Mouse (Mus musculus) erythroblast, embryonic 14.5 days (primary cell): Measurements from ENCODE around the gene Lnp1. TPM values are rescaled to one million over a fixed set of nuclear protein-coding genes. Genes with fewer than 3 reads are reported as not detected.

Source experiments
- H3K27me3 ChIP-seq: 2 replicates; pipeline ENCODE4 v1.6.1; 2012; ENCODE audit warnings: inconsistent platforms; ENCODE audit not compliant: control insufficient read depth
- H3K36me3 ChIP-seq: 2 replicates; pipeline ENCODE4 v1.6.1; 2012; ENCODE audit warnings: mild to moderate bottlenecking, inconsistent platforms; ENCODE audit not compliant: control insufficient read depth
- H3K4me1 ChIP-seq: 2 replicates; pipeline ENCODE4 v1.6.1; 2012; ENCODE audit warnings: inconsistent platforms; ENCODE audit not compliant: control insufficient read depth
- H3K4me3 ChIP-seq: replicated peaks from 2 replicates; pipeline ENCODE3; 2012; ENCODE audit warnings: moderate library complexity, mild to moderate bottlenecking, inconsistent platforms
- H3K9me3 ChIP-seq: 2 replicates; pipeline ENCODE4 v1.6.1; 2012; ENCODE audit warnings: low read length, inconsistent platforms, mixed read lengths; ENCODE audit not compliant: control insufficient read depth
- GATA1 ChIP-seq: IDR thresholded peaks from 2 replicates; pipeline ENCODE4 v1.6.1; 2012; ENCODE audit warnings: low read length, inconsistent platforms, mixed read lengths
- TAL1 ChIP-seq: IDR thresholded peaks from 3 replicates; pipeline ENCODE4 v1.6.1; 2012; ENCODE audit warnings: low read length, inconsistent platforms, mixed read lengths
- polyA plus RNA-seq: library from polyadenylated mRNA; stranded (reverse); fragments of >175 nt; gene quantifications from 2 replicates; pipeline ENCODE4 v1.2.3, GENCODE M21; 2012

Lnp1 gene
- polyA plus RNA-seq, 1 experiment: not detected

DNA sequence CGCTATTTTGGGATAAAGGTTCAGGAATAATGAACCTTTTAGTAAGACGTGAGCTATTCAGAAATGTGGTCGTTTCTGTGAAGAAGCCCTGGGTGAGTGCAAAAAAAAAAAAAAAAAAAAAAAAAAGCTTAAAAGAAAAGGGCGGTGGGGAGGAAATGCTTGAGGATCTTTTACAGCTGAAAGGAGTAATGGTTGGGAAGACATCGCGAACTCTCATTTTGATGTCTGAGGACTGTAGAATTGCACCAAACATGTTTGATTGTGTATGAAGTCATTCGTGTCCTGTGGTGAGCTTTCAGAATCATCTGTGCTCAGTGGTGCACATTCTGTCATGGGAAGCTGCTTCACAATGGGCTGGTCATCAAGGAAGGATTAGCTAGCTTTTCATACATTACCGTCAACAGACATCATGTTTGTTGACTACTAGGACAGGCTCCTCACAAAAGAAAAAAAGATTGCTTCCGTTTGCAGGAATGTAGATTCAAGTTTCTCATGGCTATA is 41.2 kb downstream of the Lnp1 start:
- TF ChIP-seq TAL1 (no peak), GATA1 (no peak)
- Histone ChIP-seq H3K4me3 (peak overlapping the region; percentile 56), H3K4me1 (peaks cover 7% of the 10 kb centered on the region), H3K36me3 (no peaks in the 10 kb centered on the region), H3K27me3 (no peaks in the 10 kb centered on the region), H3K9me3 (no peaks in the 10 kb centered on the region)

DNA sequence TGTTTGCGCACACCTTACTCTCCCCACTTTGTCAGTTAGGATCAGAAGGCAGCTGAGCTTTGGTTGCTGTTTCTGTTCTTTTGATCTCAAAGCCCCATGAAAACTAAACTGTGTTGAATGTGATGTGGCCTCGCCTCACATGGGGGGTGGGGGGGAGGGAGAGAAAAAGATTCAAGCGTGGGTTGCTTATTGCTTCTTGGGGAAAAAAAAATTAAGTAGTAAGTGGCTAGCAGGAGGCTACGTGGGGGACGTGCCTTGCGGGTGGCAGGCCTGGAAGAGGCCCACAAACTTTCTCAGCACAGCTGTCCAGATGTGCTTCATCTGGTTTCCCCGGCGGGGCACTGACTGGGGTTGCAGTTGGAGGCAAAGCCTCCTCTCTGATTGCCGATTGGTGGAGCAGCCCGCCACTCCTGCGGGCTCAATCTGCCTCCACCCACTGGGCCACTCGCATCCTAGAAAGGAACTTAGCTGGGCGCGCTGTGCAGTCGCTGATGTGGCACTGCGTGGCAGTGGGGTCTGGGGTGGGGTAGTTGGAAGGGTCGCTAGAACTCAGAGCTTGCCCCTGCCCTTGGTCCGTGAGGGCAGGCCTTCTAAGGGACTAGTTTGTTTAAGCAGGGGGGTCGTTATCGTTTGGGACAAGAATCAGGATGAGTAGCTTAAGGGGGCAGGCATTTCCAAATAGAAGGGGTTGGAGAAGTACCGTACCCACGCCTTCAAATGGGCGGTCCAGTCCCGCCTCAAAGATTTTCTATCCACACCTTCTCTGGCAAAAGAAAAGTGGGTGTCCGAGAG is 41.8 kb downstream of the Lnp1 start, which contains the start of gene Tmem45a:
TSS of gene Tmem45a (minus strand) at position 343 of the 792 bp plus-strand sequence.
- H3K9me3 ChIP-seq: no peaks in the 10 kb centered on the region
- H3K27me3 ChIP-seq: no peaks in the 10 kb centered on the region
- peaks cover 7% of the 10 kb centered on the region for H3K4me1 ChIP-seq
- peak within 1 kb of the TSS; percentile 56 for H3K4me3 ChIP-seq
- no peaks in the 10 kb centered on the region for H3K36me3 ChIP-seq
- TF ChIP-seq GATA1: no peak
- no peak for TF ChIP-seq TAL1

DNA sequence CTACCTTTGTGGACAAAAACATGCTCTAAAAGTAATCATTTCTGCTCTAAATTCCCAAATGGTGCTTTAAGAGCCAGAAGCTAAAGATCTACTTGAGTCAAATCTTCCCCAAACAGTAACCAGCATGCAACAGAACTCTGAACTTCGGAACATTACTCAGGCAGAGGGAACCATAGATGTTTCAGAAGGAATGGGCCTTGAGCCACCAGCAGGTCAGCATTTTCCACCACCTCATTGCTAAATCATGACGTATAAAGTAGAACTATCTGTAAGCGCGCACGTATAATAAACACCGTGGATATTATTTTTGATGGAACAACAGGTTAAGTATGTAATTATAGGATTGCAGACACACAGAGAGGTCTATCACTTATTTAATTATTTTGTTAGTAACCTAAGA is 43.0 kb downstream of the Lnp1 start:
- H3K9me3 ChIP-seq: no peaks in the 10 kb centered on the region
- TF ChIP-seq TAL1 (no peak), GATA1 (no peak)
- no peaks in the 10 kb centered on the region for H3K27me3 ChIP-seq
- peaks cover 7% of the 10 kb centered on the region for H3K4me1 ChIP-seq
- no peak overlapping the region for H3K4me3 ChIP-seq
- H3K36me3 ChIP-seq: no peaks in the 10 kb centered on the region

DNA sequence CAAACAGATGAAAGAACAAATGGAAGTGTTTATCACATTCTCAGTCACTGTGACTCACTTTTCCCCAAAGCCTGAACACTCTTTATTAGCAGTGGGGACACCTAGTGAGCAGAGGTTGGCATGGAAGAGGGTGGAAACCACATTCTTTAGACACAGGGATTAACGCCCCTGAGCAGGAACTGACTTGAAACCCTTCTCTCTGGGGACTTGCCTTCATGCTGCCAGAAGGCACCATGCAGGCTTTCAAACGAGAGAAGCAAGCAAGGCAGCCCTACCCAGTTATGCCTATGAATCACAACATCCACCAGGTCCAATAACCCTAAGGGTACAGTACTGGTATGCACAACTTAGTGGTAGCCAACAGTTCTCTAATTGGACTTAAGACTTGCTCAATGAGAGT is 54.5 kb downstream of the Lnp1 start:
- TF ChIP-seq GATA1 (no peak), TAL1 (no peak)
- Histone ChIP-seq H3K9me3 (no peaks in the 10 kb centered on the region), H3K4me1 (peaks cover 3% of the 10 kb centered on the region; the same call in 1 of the 2 replicates), H3K36me3 (no peaks in the 10 kb centered on the region), H3K27me3 (no peaks in the 10 kb centered on the region), H3K4me3 (no peak overlapping the region)

DNA sequence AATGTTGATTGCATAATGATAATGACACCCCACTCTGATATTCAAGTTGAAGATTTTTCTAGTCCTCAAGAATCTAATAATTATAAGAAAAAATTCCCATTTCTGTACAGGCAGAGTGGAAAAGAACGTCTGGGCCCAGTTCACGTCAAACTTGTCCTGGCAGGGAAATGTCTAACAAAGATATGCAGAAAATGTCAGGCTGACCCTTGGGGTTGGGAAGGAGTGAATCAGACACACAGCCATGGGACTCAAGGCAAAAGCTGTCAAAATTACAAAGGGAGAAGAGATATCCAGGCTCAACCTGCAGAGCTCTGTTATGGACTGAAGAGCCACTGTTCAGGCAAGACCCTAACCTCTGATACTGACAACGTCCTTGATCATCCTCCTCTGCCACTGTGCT is 57.4 kb downstream of the Lnp1 start:
- Histone ChIP-seq H3K4me1 (peaks cover 3% of the 10 kb centered on the region; the same call in 1 of the 2 replicates), H3K9me3 (no peaks in the 10 kb centered on the region), H3K36me3 (no peaks in the 10 kb centered on the region), H3K4me3 (no peak overlapping the region), H3K27me3 (no peaks in the 10 kb centered on the region)
- TF ChIP-seq GATA1 (no peak), TAL1 (no peak)

DNA sequence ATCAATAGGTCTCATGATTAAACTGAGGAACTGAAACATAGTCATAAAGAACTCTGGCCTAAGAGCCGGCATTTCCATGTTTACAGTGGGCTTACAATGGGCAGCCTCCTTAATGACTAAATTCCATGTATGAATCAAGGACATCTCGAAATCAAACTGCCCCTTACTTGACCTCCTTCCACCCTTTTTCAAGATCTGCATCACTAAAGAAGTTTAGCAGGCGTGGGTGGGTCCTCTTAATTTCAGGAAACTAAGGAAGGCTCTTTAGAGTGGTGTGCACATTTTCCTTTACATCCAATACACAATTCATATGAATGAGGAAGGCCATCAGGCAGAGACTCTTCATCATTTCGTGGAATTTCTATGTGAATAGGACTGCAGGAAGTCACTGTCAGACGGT is 59.5 kb downstream of the Lnp1 start:
- Histone ChIP-seq H3K4me1 (peaks cover 3% of the 10 kb centered on the region; the same call in 1 of the 2 replicates), H3K9me3 (no peaks in the 10 kb centered on the region), H3K36me3 (no peaks in the 10 kb centered on the region), H3K27me3 (no peaks in the 10 kb centered on the region), H3K4me3 (no peak overlapping the region)
- TF ChIP-seq GATA1: no peak
- no peak for TF ChIP-seq TAL1

DNA sequence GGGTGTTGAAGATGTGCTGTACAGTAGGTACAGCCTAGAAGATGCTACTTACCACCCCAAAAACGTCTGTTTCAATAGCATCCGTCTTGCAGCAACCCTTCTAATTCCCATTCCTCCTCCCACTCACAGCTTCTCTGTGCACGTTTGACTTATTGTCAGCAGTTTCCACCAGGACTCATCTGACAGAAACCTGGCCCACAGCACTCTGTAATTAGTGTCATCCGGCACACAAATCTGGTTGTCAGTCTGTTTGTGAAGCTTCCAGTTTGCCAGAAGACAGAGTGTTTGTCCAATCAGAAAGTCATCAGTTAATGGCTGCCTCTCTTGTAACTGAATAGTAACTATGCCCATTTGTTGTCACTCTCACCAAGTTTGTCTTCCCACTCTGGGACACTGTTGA is 60.3 kb downstream of the Lnp1 start:
- H3K27me3 ChIP-seq: no peaks in the 10 kb centered on the region

More for the DNA sequence above, 60.3 kb downstream of the Lnp1 start:
- no peaks in the 10 kb centered on the region for H3K36me3 ChIP-seq
- peaks cover 3% of the 10 kb centered on the region; the same call in 1 of the 2 replicates for H3K4me1 ChIP-seq
- TF ChIP-seq GATA1 (no peak), TAL1 (no peak)
- H3K4me3 ChIP-seq: no peak overlapping the region
- H3K9me3 ChIP-seq: no peaks in the 10 kb centered on the region

Other genes starting within 250 kb of the Lnp1 start
- 2.6 and 4.0 TPM in 2 replicates for gene Tfg, start 210.6 kb downstream of the Lnp1 start, polyA plus RNA-seq
- gene Adgrg7, start 132.2 kb downstream of the Lnp1 start, polyA plus RNA-seq: 0.01 TPM in 1 of 2 replicates, not detected in the other
- not detected in 2 replicates for gene Tmem45a, start 41.9 kb downstream of the Lnp1 start, polyA plus RNA-seq
- not detected in 2 replicates for gene Tmem45a2, start 143.3 kb upstream of the Lnp1 start, polyA plus RNA-seq
- gene Tomm70a, start 193.6 kb upstream of the Lnp1 start, polyA plus RNA-seq: 0.73 and 0.90 TPM in 2 replicates
- 0.10 and 0.23 TPM in 2 replicates for gene Nit2, start 239.3 kb upstream of the Lnp1 start, polyA plus RNA-seq